Mouse (Mus musculus) hindbrain, embryonic 11.5 days (tissue): ENCODE measurements at regions not wholly inside any gene's neighbourhood (a gene's known extent, or its start where the extent isn't known, plus 50 kb on each side); places are given as distances from the start of the nearest gene placed in this dataset.

Experiments
- ATAC-seq: fragments of 200-750 bp; cut with Nextera tagmentation; 2 replicates; pipeline ENCODE4 v1.8.0; 2017; ENCODE audit warnings: mild to moderate bottlenecking, moderate TSS enrichment, moderate library complexity; ENCODE audit not compliant: low FRiP score
- DNase-seq: peaks from one replicate; pipeline ENCODE4 v3.0.0-alpha.2; 2015; ENCODE audit warnings: low spot score
- H3K27ac ChIP-seq: fragments of 300-500 bp; sonication (generic); 2 replicates; pipeline ENCODE4 v1.5.1; 2014; ENCODE audit warnings: mild to moderate bottlenecking, low read depth, low read length
- H3K27me3 ChIP-seq: fragments of 300-500 bp; sonication (generic); 2 replicates; pipeline ENCODE4 v1.6.1; 2014; ENCODE audit warnings: mild to moderate bottlenecking, low read length, moderate library complexity, mixed read lengths; ENCODE audit not compliant: control insufficient read depth, insufficient read depth
- H3K36me3 ChIP-seq: fragments of 300-500 bp; sonication (generic); 2 replicates; pipeline ENCODE4 v1.6.1; 2014; ENCODE audit warnings: mild to moderate bottlenecking, low read length, moderate library complexity, mixed read lengths; ENCODE audit not compliant: control insufficient read depth, insufficient read depth
- H3K4me1 ChIP-seq: fragments of 300-500 bp; sonication (generic); replicated peaks from 2 replicates; pipeline ENCODE4 v1.6.1; 2014; ENCODE audit warnings: low read length, mixed read lengths; ENCODE audit not compliant: control insufficient read depth, insufficient read depth
- H3K4me2 ChIP-seq: fragments of 300-500 bp; sonication (generic); replicated peaks from 2 replicates; pipeline ENCODE4 v1.6.1; 2014; ENCODE audit warnings: mild to moderate bottlenecking, low read depth, low read length
- H3K4me3 ChIP-seq: fragments of 300-500 bp; sonication (generic); 2 replicates; pipeline ENCODE4 v1.5.1; 2014; ENCODE audit warnings: low read depth, low read length
- H3K9ac ChIP-seq: fragments of 300-500 bp; sonication (generic); 2 replicates; pipeline ENCODE4 v1.6.1; 2014; ENCODE audit warnings: low read depth, low read length
- H3K9me3 ChIP-seq: fragments of 300-500 bp; sonication (generic); 2 replicates; pipeline ENCODE4 v1.6.1; 2016; ENCODE audit warnings: low read length; ENCODE audit not compliant: control insufficient read depth
- WGBS: fragments of 180-500 bp; shearing (Covaris S2); extraction: QIAGEN DNeasy Blood & Tissue Kit; methylation state at CpG from one replicate; pipeline ENCODE4 v1.1.7; 2014; 5-methylcytosine and 5-hydroxymethylcytosine counted together

DNA sequence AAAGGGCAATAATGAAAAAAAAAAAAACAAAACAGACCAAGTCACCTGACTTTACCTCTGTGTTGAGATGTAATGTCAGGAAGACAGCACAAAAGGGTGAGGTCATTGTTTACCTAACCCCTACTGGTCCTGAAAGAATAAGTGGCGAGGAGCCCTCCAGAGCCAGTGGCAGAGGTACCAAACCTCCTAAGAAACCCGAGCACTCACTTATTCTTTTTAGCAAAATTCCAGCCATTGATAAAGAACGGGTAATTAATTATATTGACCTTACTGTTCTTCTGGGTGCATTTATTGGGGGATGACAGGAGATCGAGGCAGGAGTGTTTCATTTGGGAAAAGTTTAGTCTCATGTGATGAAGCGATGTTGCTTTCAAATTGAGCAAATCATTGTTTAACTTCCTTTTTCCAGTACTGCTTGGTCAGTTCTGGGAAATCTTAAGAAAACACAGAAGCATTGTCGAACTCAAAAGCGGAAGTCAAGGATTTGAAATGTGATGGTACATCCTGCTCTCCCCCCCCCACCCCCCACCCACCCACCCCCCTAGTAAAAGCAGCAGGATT is 56.8 kb upstream of the Klf6 start:
- no peaks in the 10 kb centered on the region for H3K36me3 ChIP-seq
- H3K4me2 ChIP-seq: no peak overlapping the region
- H3K4me3 ChIP-seq: no peak overlapping the region
- no peak overlapping the region for H3K27ac ChIP-seq
- DNase-seq (no peak), ATAC-seq (no peak)
- no peaks in the 10 kb centered on the region for H3K4me1 ChIP-seq
- H3K9me3 ChIP-seq: no peaks in the 10 kb centered on the region
- 22% methylated on average over 7 of the region's 7 CpGs for WGBS
- no peak overlapping the region for H3K9ac ChIP-seq
- H3K27me3 ChIP-seq: no peaks in the 10 kb centered on the region

DNA sequence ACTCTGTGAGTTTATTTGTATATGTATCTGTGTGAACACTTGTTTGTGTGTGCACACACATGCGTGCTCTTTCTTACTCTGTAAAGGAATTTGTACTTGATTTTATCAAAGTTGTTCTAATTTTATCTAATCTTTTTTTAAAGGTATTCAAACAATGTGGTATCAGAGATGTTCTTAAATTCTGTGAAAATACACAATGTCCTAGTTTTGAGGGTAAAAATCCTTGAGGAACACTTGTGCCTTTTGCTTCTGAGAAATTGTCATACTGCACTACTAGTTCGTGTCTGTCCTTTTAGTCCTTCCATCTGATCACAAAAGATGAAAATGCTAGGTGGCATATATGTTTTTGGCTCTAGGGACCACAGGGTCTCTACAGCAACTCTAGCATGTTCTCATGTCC is 52.9 kb upstream of the Klf6 start:
- Histone ChIP-seq H3K4me2 (no peak overlapping the region), H3K4me3 (no peak overlapping the region), H3K36me3 (no peaks in the 10 kb centered on the region), H3K27ac (no peak overlapping the region), H3K4me1 (no peaks in the 10 kb centered on the region), H3K9me3 (no peaks in the 10 kb centered on the region), H3K27me3 (no peaks in the 10 kb centered on the region), H3K9ac (no peak overlapping the region)
- DNase-seq (no peak), ATAC-seq (no peak)
- WGBS: 87% methylated on average over 2 of the region's 2 CpGs
